Mouse (Mus musculus): Measurements from ENCODE around the gene Sik2. TPM values are rescaled to one million over a fixed set of nuclear protein-coding genes. Genes with fewer than 3 reads are reported as not detected.

Gene Sik2
- total and polyA plus RNA-seq, 3 experiments, result 7.5 to 12.1 TPM; not detected in 1

DNA sequence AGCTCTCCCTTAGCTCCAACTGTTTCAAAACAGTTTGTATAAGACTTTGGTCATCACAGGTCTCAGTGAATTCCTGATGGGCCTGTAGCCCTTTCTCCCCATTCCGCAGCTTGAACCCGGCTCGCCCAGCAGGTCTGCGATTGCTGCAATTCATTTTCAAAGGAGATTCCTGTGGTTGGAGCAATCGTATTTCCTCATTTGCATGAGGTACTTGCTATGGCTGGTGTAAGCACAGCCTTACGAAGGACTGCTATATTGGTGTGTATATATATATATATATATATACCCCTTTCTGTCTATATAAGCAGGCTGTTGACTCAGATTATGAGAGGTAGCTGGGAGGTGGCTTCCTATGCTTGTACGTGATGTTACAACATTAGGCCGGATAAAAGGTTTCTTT lies 23.4 kb upstream of the Sik2 start:
- Histone ChIP-seq H3K27me3 (ENCODE audit: control insufficient read depth in 1 of 2, insufficient read depth in 2 of 2, low read length in 2 of 2) (no peaks in the 10 kb centered on the region), H3K9ac (ENCODE audit: control insufficient read depth, low read depth, low read length, poor library complexity, severe bottlenecking) (no peak overlapping the region), H3K9me3 (replicated peaks; ENCODE audit: insufficient read depth, low read length) (no peaks in the 10 kb centered on the region), H3K36me3 (ENCODE audit: control insufficient read depth in 1 of 2, insufficient read depth in 2 of 2, low read length in 2 of 2) (peaks cover 0 to 9% of the 10 kb centered on the region in 2 experiments; a peak in 2 of 4 replicates), H3K79me2 (ENCODE audit: control insufficient read depth, insufficient read depth, low read length, poor library complexity) (no peaks in the 10 kb centered on the region), H3K27ac (ENCODE audit: control insufficient read depth, low read depth, low read length) (no peak overlapping the region), H3K4me1 (ENCODE audit: control insufficient read depth in 1 of 2, insufficient read depth in 2 of 2, low read length in 2 of 2) (peaks cover 7 to 9% of the 10 kb centered on the region in 2 experiments), H3K4me3 (ENCODE audit: control insufficient read depth in 1 of 2, insufficient read depth in 1 of 2, low read depth in 2 of 2, low read length in 2 of 2) (no peak overlapping the region)
- DNase-seq (ENCODE audit: low read depth, low spot score), result no peak
- TF ChIP-seq MAFK (IDR thresholded peaks at IDR 0.05; ENCODE audit: borderline replicate concordance, low read depth, low read length) (no peak), CTCF (IDR thresholded peaks at IDR 0.05 in 2 of 3, conservative IDR thresholded peaks at IDR 0.05 in 1 of 3; ENCODE audit: control insufficient read depth in 1 of 3, insufficient read depth in 1 of 3, low read depth in 2 of 3, low read length in 3 of 3, poor library complexity in 1 of 3, severe bottlenecking in 1 of 3) (no peak), ELF1 (IDR thresholded peaks at IDR 0.05; ENCODE audit: low read depth, low read length) (no peak), USF2 (IDR thresholded peaks at IDR 0.05; ENCODE audit: borderline replicate concordance in 1 of 2, insufficient read depth in 1 of 2, low read depth in 1 of 2, low read length in 2 of 2) (no peak), SIN3A (IDR thresholded peaks at IDR 0.05; ENCODE audit: low read length) (no peak), POLR2A (IDR thresholded peaks at IDR 0.05; ENCODE audit: control insufficient read depth in 1 of 2, insufficient read depth in 1 of 2, low read depth in 1 of 2, low read length in 2 of 2, poor library complexity in 1 of 2) (no peak)

- Histone ChIP-seq H3K27me3 (ENCODE audit: control insufficient read depth in 1 of 2, insufficient read depth in 2 of 2, low read length in 2 of 2) (no peaks in the 10 kb centered on the region), H3K79me2 (ENCODE audit: control insufficient read depth, insufficient read depth, low read length, poor library complexity) (no peaks in the 10 kb centered on the region), H3K9ac (ENCODE audit: control insufficient read depth, low read depth, low read length, poor library complexity, severe bottlenecking) (no peak overlapping the region), H3K9me3 (replicated peaks; ENCODE audit: insufficient read depth, low read length) (no peaks in the 10 kb centered on the region), H3K4me3 (ENCODE audit: control insufficient read depth in 1 of 2, insufficient read depth in 1 of 2, low read depth in 2 of 2, low read length in 2 of 2) (no peak overlapping the region), H3K27ac (ENCODE audit: control insufficient read depth, low read depth, low read length) (no peak overlapping the region), H3K4me1 (ENCODE audit: control insufficient read depth in 1 of 2, insufficient read depth in 2 of 2, low read length in 2 of 2) (peaks cover 4 to 9% of the 10 kb centered on the region in 2 experiments; a peak in 3 of 4 replicates), H3K36me3 (ENCODE audit: control insufficient read depth in 1 of 2, insufficient read depth in 2 of 2, low read length in 2 of 2) (peaks cover 0 to 9% of the 10 kb centered on the region in 2 experiments; a peak in 2 of 4 replicates)
- DNase-seq (ENCODE audit: low read depth, low spot score), result no peak
- TF ChIP-seq BHLHE40 (IDR thresholded peaks at IDR 0.05; ENCODE audit: borderline replicate concordance, low read depth, low read length), result no peak
- TF ChIP-seq USF1 (IDR thresholded peaks at IDR 0.05; ENCODE audit: low read depth, low read length), result no peak
- no peak for TF ChIP-seq ZC3H11A (IDR thresholded peaks at IDR 0.05; ENCODE audit: low read depth, low read length)
- no peak for TF ChIP-seq GATA1 (IDR thresholded peaks at IDR 0.05; ENCODE audit: low read depth, low read length)
- no peak for TF ChIP-seq MYB (IDR thresholded peaks at IDR 0.05; ENCODE audit: low read depth, low read length)
- TF ChIP-seq SMC3 (IDR thresholded peaks at IDR 0.05; ENCODE audit: low read depth, low read length), result no peak
- TF ChIP-seq TCF12 (IDR thresholded peaks at IDR 0.05; ENCODE audit: low read depth, low read length), result no peak
- TF ChIP-seq MXI1 (IDR thresholded peaks at IDR 0.05; ENCODE audit: low read depth, low read length), result no peak
- no peak for TF ChIP-seq CHD2 (IDR thresholded peaks at IDR 0.05; ENCODE audit: low read length)
- no peak for TF ChIP-seq ZNF384 (IDR thresholded peaks at IDR 0.05; ENCODE audit: low read depth, low read length)
- TF ChIP-seq POLR2A (IDR thresholded peaks at IDR 0.05; ENCODE audit: control insufficient read depth in 1 of 2, insufficient read depth in 1 of 2, low read depth in 1 of 2, low read length in 2 of 2, poor library complexity in 1 of 2), result no peak
- no peak for TF ChIP-seq ETS1 (IDR thresholded peaks at IDR 0.05; ENCODE audit: low read depth, low read length)
- no peak for TF ChIP-seq POLR2AphosphoS2 (IDR thresholded peaks at IDR 0.05; ENCODE audit: low read length)
- TF ChIP-seq MAX (IDR thresholded peaks at IDR 0.05; ENCODE audit: low read length), result no peak
- no peak for TF ChIP-seq RAD21 (IDR thresholded peaks at IDR 0.05; ENCODE audit: low read depth, low read length)
- no peak for TF ChIP-seq HCFC1 (IDR thresholded peaks at IDR 0.05; ENCODE audit: low read depth, low read length)
- no peak for TF ChIP-seq ZKSCAN1 (IDR thresholded peaks at IDR 0.05; ENCODE audit: low read depth, low read length)
These were observed 22.7 kb upstream of the Sik2 start for GRCm38 (mm10) chr9:51031603-51032002.

Measured in MEL (cell line).